Mouse (Mus musculus) CH12.LX (cell line): ENCODE measurements around the gene Padi6. TPM values are rescaled to one million over a fixed set of nuclear protein-coding genes. Genes with fewer than 3 reads are reported as not detected.
A peak's percentile ranks its signal among the peaks of the same experiment; 100 is the strongest.

Experiments
- DNase-seq: peaks from one replicate; pipeline ENCODE4 v3.0.0-alpha.2; 2013; ENCODE audit errors: extremely low read depth
- H3K27ac ChIP-seq: 2 replicates; pipeline ENCODE4 v1.5.1; 2012; ENCODE audit warnings: low read depth, mild to moderate bottlenecking, control low read depth, moderate library complexity; ENCODE audit not compliant: insufficient read depth
- H3K27me3 ChIP-seq: replicated peaks from 2 replicates; pipeline ENCODE3; 2012; ENCODE audit warnings: inconsistent platforms
- H3K36me3 ChIP-seq, 2 experiments: replicated peaks in 1 of 2; 2 replicates each; pipeline versions ENCODE3 to v1.6.1; 2012; ENCODE audit warnings: inconsistent platforms in 1 of 2, low read length in 1 of 2, mild to moderate bottlenecking in 1 of 2, mixed read lengths in 1 of 2, moderate library complexity in 1 of 2; ENCODE audit not compliant: control insufficient read depth in 1 of 2, insufficient read depth in 1 of 2
- H3K4me1 ChIP-seq, 2 experiments: 2 replicates each; pipeline ENCODE4 v1.6.1; 2012; ENCODE audit warnings: inconsistent platforms in 1 of 2, moderate library complexity in 1 of 2; ENCODE audit not compliant: insufficient read depth in 2 of 2, control insufficient read depth in 1 of 2
- H3K4me2 ChIP-seq: 2 replicates; pipeline ENCODE4 v1.6.1; 2012; ENCODE audit warnings: low read depth, mild to moderate bottlenecking, control low read depth; ENCODE audit not compliant: poor library complexity, insufficient read depth, severe bottlenecking
- H3K4me3 ChIP-seq, 3 experiments: fragments of 150-350 bp in 1 of 3; sonication (generic) in 1 of 3; replicated peaks in 1 of 3; 2 replicates each; pipeline versions ENCODE3 to v1.5.1; 2011 to 2012; ENCODE audit warnings: low read depth in 2 of 3, low read length in 2 of 3, mild to moderate bottlenecking in 2 of 3, moderate library complexity in 2 of 3, control low read depth in 1 of 3, improper control_type of control experiment in 1 of 3, inconsistent platforms in 1 of 3, mixed read lengths in 1 of 3; ENCODE audit not compliant: poor library complexity in 1 of 3
- H3K79me2 ChIP-seq: replicated peaks from 2 replicates; pipeline ENCODE4 v1.6.1; 2012; ENCODE audit warnings: mild to moderate bottlenecking, moderate library complexity; ENCODE audit not compliant: control insufficient read depth, poor library complexity, insufficient read depth, severe bottlenecking; ENCODE audit errors: extremely low read depth
- H3K9ac ChIP-seq: 2 replicates; pipeline ENCODE4 v1.6.1; 2012; ENCODE audit warnings: low read depth, mild to moderate bottlenecking, control low read depth, moderate library complexity; ENCODE audit not compliant: insufficient read depth
- H3K9me3 ChIP-seq: replicated peaks from 2 replicates; pipeline ENCODE3; 2012; ENCODE audit warnings: low read length, inconsistent platforms, mixed read lengths
- BHLHE40 ChIP-seq: IDR thresholded peaks from 2 replicates; pipeline ENCODE4 v1.6.1; 2011; ENCODE audit warnings: mild to moderate bottlenecking, low read depth, low read length, improper control_type of control experiment
- CHD1 ChIP-seq: IDR thresholded peaks from 2 replicates; pipeline ENCODE4 v1.6.1; 2012; ENCODE audit warnings: low read depth, low read length, improper control_type of control experiment, inconsistent platforms
- CHD2 ChIP-seq: IDR thresholded peaks from 2 replicates; pipeline ENCODE4 v1.6.1; 2011; ENCODE audit warnings: low read length, improper control_type of control experiment
- ELF1 ChIP-seq: IDR thresholded peaks from 2 replicates; pipeline ENCODE4 v1.6.1; 2014; ENCODE audit warnings: low read depth, mild to moderate bottlenecking, inconsistent platforms, low read length, improper control_type of control experiment
- JUN ChIP-seq: IDR thresholded peaks from 2 replicates; pipeline ENCODE4 v1.6.1; 2011; ENCODE audit warnings: low read depth, mild to moderate bottlenecking, low read length, improper control_type of control experiment, moderate library complexity; ENCODE audit not compliant: insufficient read depth
- NRF1 ChIP-seq: IDR thresholded peaks from 2 replicates; pipeline ENCODE4 v1.6.1; 2014; ENCODE audit warnings: low read depth, mild to moderate bottlenecking, inconsistent platforms, low read length, improper control_type of control experiment, moderate library complexity
- POLR2A ChIP-seq: IDR thresholded peaks from 2 replicates; pipeline ENCODE4 v1.6.1; 2011; ENCODE audit warnings: low read depth, mild to moderate bottlenecking, improper control_type of control experiment, low read length
- POLR2AphosphoS2 ChIP-seq: IDR thresholded peaks from 2 replicates; pipeline ENCODE4 v1.6.1; 2011; ENCODE audit warnings: low read depth, low read length, improper control_type of control experiment
- RAD21 ChIP-seq: IDR thresholded peaks from 2 replicates; pipeline ENCODE4 v1.6.1; 2011; ENCODE audit warnings: low read depth, mild to moderate bottlenecking, low read length, improper control_type of control experiment, moderate library complexity
- TBP ChIP-seq: conservative IDR thresholded peaks from 2 replicates; pipeline ENCODE4 v1.6.1; 2011; ENCODE audit warnings: low read depth, low read length, improper control_type of control experiment
- UBTF ChIP-seq: IDR thresholded peaks from 2 replicates; pipeline ENCODE4 v1.6.1; 2012; ENCODE audit warnings: low read depth, mild to moderate bottlenecking, inconsistent platforms, low read length, improper control_type of control experiment, moderate library complexity
- dilution Hi-C: fragments of 300-500 bp; cut with MboI; formaldehyde crosslinking; loops from 2 replicates; pipeline ENCODE4 v1.14.3; 2020; ENCODE audit warnings: low sequenced_read_pairs; ENCODE audit not compliant: extremely low pct_unique_long_range_greater_than_20kb, extremely low pct_ligation_motif_present
- in situ Hi-C: fragments of 300-500 bp; cut with MboI; formaldehyde crosslinking; loops from 3 replicates; pipeline ENCODE4 v1.14.3; 2019; ENCODE audit warnings: low sequenced_read_pairs, low pct_ligation_motif_present, low pct_unique_long_range_greater_than_20kb, mixed read lengths
- polyA plus RNA-seq: library from polyadenylated mRNA; unstranded; fragments of >175 nt; gene quantifications from 2 replicates; pipeline ENCODE4 v1.2.1, GENCODE M21; 2012; ENCODE audit warnings: low read depth; ENCODE audit not compliant: insufficient read length
- total RNA-seq, 2 experiments: library from RNA; depleted of rRNA; stranded (reverse); fragments of 300-350 nt in 1 of 2; fragments of >200 nt in 1 of 2; gene quantifications; 2 replicates each; pipeline ENCODE4 v1.2.3; 2012 to 2014

The Padi6 gene
- total and polyA plus RNA-seq, 3 experiments: not detected

- H3K27me3 ChIP-seq: no peaks in the 10 kb centered on the region
- no peak for TF ChIP-seq NRF1
- TF ChIP-seq POLR2AphosphoS2: peak; percentile 51; the same call in 1 of the 2 replicates
- no peak for TF ChIP-seq TBP
- TF ChIP-seq JUN: no peak
- no peak for TF ChIP-seq POLR2A
- TF ChIP-seq ELF1: no peak
- TF ChIP-seq, all 38 proteins: peak for 1
- Histone ChIP-seq H3K9ac (peak overlapping the region; percentile 92; the same call in 1 of the 2 replicates), H3K27ac (no peak overlapping the region), H3K4me1 (peaks cover 8 to 60% of the 10 kb centered on the region in 2 experiments), H3K9me3 (no peaks in the 10 kb centered on the region), H3K36me3 (peaks cover 51 to 63% of the 10 kb centered on the region in 2 experiments), H3K79me2 (peaks cover 74% of the 10 kb centered on the region), H3K4me2 (peak overlapping the region; percentile 91), H3K4me3 (peak overlapping the region in 2 of 3 experiments; percentile 63 to 81)
- no peak for DNase-seq
- in situ Hi-C loops: no loop called here
- dilution Hi-C loops: no loop called here
Observed at GRCm38 (mm10) chr4:140704166-140704565, 38.3 kb downstream of the Padi6 start.

- peaks cover 11 to 60% of the 10 kb centered on the region in 2 experiments for H3K4me1 ChIP-seq
- peak overlapping the region; percentile 63 to 81 (median 78) for H3K4me3 ChIP-seq
- H3K9me3 ChIP-seq: no peaks in the 10 kb centered on the region
- dilution Hi-C loops: no loop called here
- DNase-seq: no peak
- TF ChIP-seq CHD2 (peak; percentile 35; the same call in 1 of the 2 replicates), RAD21 (no peak), CHD1 (0 out of 2 replicates have a peak, but pooled peaks have one; percentile 39), NRF1 (no peak), BHLHE40 (peak; percentile 77)
- H3K9ac ChIP-seq: peak overlapping the region; percentile 92
- no peaks in the 10 kb centered on the region for H3K27me3 ChIP-seq
- no peak overlapping the region for H3K27ac ChIP-seq
- H3K4me2 ChIP-seq: peak overlapping the region; percentile 91
- in situ Hi-C loops: no loop called here
- peaks cover 69% of the 10 kb centered on the region for H3K79me2 ChIP-seq
- peaks cover 46 to 57% of the 10 kb centered on the region in 2 experiments for H3K36me3 ChIP-seq
Observed at GRCm38 (mm10) chr4:140703636-140704035, 38.8 kb downstream of the Padi6 start.

- peak; percentile 68 for DNase-seq
- TF ChIP-seq UBTF (no peak), NRF1 (peak; percentile 87)
- TF ChIP-seq, all 38 proteins: peak for 1
Observed at GRCm38 (mm10) chr4:140702611-140703327, 39.7 kb downstream of the Padi6 start.

More at GRCm38 (mm10) chr4:140702611-140703327, 39.7 kb downstream of the Padi6 start:
- H3K4me1 ChIP-seq: peaks cover 18 to 60% of the 10 kb centered on the region in 2 experiments
- H3K9ac ChIP-seq: peak overlapping the region; percentile 92
- H3K4me2 ChIP-seq: peak overlapping the region; percentile 91
- peaks cover 37 to 49% of the 10 kb centered on the region in 2 experiments for H3K36me3 ChIP-seq
- in situ Hi-C loops: no loop called here
- no peaks in the 10 kb centered on the region for H3K9me3 ChIP-seq
- dilution Hi-C loops: no loop called here
- H3K4me3 ChIP-seq: peak overlapping the region; percentile 63 to 81 (median 78)
- no peaks in the 10 kb centered on the region for H3K27me3 ChIP-seq
- H3K79me2 ChIP-seq: peaks cover 60% of the 10 kb centered on the region
- H3K27ac ChIP-seq: peak overlapping the region; percentile 3; the same call in 1 of the 2 replicates
